In the genomic region with DNA sequence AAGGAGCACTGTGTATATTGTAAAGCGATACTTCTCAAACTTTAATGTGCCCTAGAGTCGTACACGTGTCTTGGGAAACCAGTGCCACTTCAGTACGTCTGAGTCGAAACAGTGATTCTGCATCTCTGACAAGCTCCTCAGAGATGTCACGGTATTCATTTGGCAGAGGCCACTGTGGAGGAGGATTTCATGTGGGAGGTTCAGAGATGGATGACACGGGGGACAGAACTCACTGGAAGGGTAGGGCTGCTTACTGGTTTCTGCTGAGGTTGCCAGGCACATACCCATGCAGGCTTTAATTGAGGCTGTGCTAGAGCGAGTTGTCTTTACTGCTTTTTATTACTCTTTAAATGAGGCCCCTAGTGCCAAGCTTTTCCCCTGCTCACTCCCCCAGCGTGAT, we compare ENCODE assay signal across 11 mouse cellular contexts.
DNase-seq lines count a peak whose midpoint lies in the region; ATAC-seq and TF ChIP-seq lines count a peak whose summit lies in the region.
"Had no signal": no experiment of that assay in that cellular context is flagged by ENCODE, and none has a peak within 500 bp of the region (broad histone marks: within the 10 kb centered on the region; RNA-seq: fewer than 3 reads in every experiment).

No protein-coding gene starts in this region.

- peak; percentile 29 for ATAC-seq in forebrain, postnatal 0 days
- ATAC-seq in forebrain, embryonic 11.5 days (replicated peaks; ENCODE audit: low FRiP score) = no peak
- no peak for ATAC-seq in stomach, postnatal 0 days (ENCODE audit: low FRiP score, low TSS enrichment)

- H3K27ac ChIP-seq in forebrain, postnatal 0 days (ENCODE audit: low read depth, low read length) = no peak overlapping the region
- no peak overlapping the region for H3K27ac ChIP-seq in forebrain, embryonic 11.5 days (ENCODE audit: low read depth, low read length)
- H3K27ac ChIP-seq in stomach, postnatal 0 days (replicated peaks) = no peak overlapping the region

- no peak for TF ChIP-seq CTCF in forebrain, postnatal 0 days (IDR thresholded peaks at IDR 0.05; ENCODE audit: low read depth)
- TF ChIP-seq CTCF in stomach, postnatal 0 days (IDR thresholded peaks at IDR 0.05; ENCODE audit: low read depth) = no peak

- peak; percentile 14 for DNase-seq in forebrain, postnatal 0 days
- DNase-seq in forebrain, embryonic 11.5 days (ENCODE audit: low spot score) = no peak
- peak; percentile 60 to 69 for DNase-seq in right cerebral cortex, adult 2 months (ENCODE audit: low spot score in 2 of 2)
- DNase-seq in right cerebral cortex, postnatal 4 days = no peak
- DNase-seq in left cerebral cortex, postnatal 36 days (ENCODE audit: low spot score in 2 of 2) = peak; percentile 56 to 64
- no peak for DNase-seq in stomach, postnatal 0 days (ENCODE audit: low spot score)
- no peak for DNase-seq in cerebellum, adult 8-10 months
- no peak for DNase-seq in yolk sac, embryonic 10.5 days (ENCODE audit: low spot score)
- DNase-seq: heart, postnatal 4 days; lung, adult 2 months had no signal

- no peaks in the 10 kb centered on the region for H3K4me1 ChIP-seq in forebrain, postnatal 0 days (ENCODE audit: insufficient read depth)
- H3K4me1 ChIP-seq in forebrain, embryonic 11.5 days (replicated peaks; ENCODE audit: control insufficient read depth, insufficient read depth, low read length) = no peaks in the 10 kb centered on the region
- no peaks in the 10 kb centered on the region for H3K4me1 ChIP-seq in stomach, postnatal 0 days (replicated peaks; ENCODE audit: control insufficient read depth, insufficient read depth)

- TF ChIP-seq EP300 in stomach, postnatal 0 days (optimal IDR thresholded peaks at IDR 0.05) = no peak

- no peak overlapping the region for H3K4me3 ChIP-seq in forebrain, postnatal 0 days (ENCODE audit: low read depth, low read length)
- H3K4me3 ChIP-seq in forebrain, embryonic 11.5 days (ENCODE audit: low read depth, low read length) = no peak overlapping the region
- no peak overlapping the region for H3K4me3 ChIP-seq in stomach, postnatal 0 days (ENCODE audit: low read depth, low read length)
- H3K4me3 ChIP-seq: myocyte had no signal

- 46% methylated on average over 9 of the region's 9 CpGs for WGBS in forebrain, postnatal 0 days
- WGBS in forebrain, embryonic 11.5 days = 77% methylated on average over 9 of the region's 9 CpGs
- WGBS in stomach, postnatal 0 days = 62% methylated on average over 9 of the region's 9 CpGs

- no peak overlapping the region for H3K9ac ChIP-seq in forebrain, postnatal 0 days
- no peak overlapping the region for H3K9ac ChIP-seq in forebrain, embryonic 11.5 days (ENCODE audit: low read length)
- H3K9ac ChIP-seq in stomach, postnatal 0 days (ENCODE audit: low read length) = no peak overlapping the region

- intact Hi-C loops in left cerebral cortex, postnatal 36 days (cut with DNase I) = loop anchor here (5.0 kb wide), 2 partner anchors 145 to 255 kb away; no protein-coding TSS in a partner anchor

- no peaks in the 10 kb centered on the region for H3K9me3 ChIP-seq in forebrain, postnatal 0 days (ENCODE audit: low read length)
- H3K9me3 ChIP-seq in forebrain, embryonic 11.5 days (ENCODE audit: control insufficient read depth, low read length) = no peaks in the 10 kb centered on the region
- H3K9me3 ChIP-seq in stomach, postnatal 0 days (ENCODE audit: control insufficient read depth, low read length) = no peaks in the 10 kb centered on the region

- no peaks in the 10 kb centered on the region for H3K36me3 ChIP-seq in forebrain, postnatal 0 days (ENCODE audit: insufficient read depth)
- H3K36me3 ChIP-seq in forebrain, embryonic 11.5 days (ENCODE audit: control insufficient read depth, insufficient read depth, low read length) = no peaks in the 10 kb centered on the region
- no peaks in the 10 kb centered on the region for H3K36me3 ChIP-seq in stomach, postnatal 0 days (ENCODE audit: control insufficient read depth, insufficient read depth, low read length)

- H3K27me3 ChIP-seq in forebrain, postnatal 0 days (ENCODE audit: insufficient read depth, low read length) = no peaks in the 10 kb centered on the region
- H3K27me3 ChIP-seq in forebrain, embryonic 11.5 days (ENCODE audit: control insufficient read depth, insufficient read depth, low read length) = no peaks in the 10 kb centered on the region
- no peaks in the 10 kb centered on the region for H3K27me3 ChIP-seq in stomach, postnatal 0 days (ENCODE audit: control insufficient read depth, insufficient read depth, low read length)

- H3K4me2 ChIP-seq in forebrain, postnatal 0 days (ENCODE audit: low read depth) = peak overlapping the region; percentile 20; the same call in 1 of the 2 replicates
- H3K4me2 ChIP-seq in forebrain, embryonic 11.5 days (ENCODE audit: low read depth, low read length, severe bottlenecking) = no peak overlapping the region
- no peak overlapping the region for H3K4me2 ChIP-seq in stomach, postnatal 0 days (replicated peaks; ENCODE audit: low read depth)

Comparison
In these comparisons a context has a peak if more than half of its experiments do, and no peak if none do; other contexts are left out.
1. DNase-seq: peak in forebrain, postnatal 0 days (single experiment), right cerebral cortex, adult 2 months (2 of 2) and left cerebral cortex, postnatal 36 days (2 of 2); none in forebrain, embryonic 11.5 days (single experiment), right cerebral cortex, postnatal 4 days (single experiment), stomach, postnatal 0 days (single experiment), cerebellum, adult 8-10 months (single experiment) and yolk sac, embryonic 10.5 days (single experiment).